Mouse (Mus musculus) thymus, adult 2 months (tissue): Measurements from ENCODE around the gene Nsa2.

Experiments
- CTCF ChIP-seq: fragments of 200-500 bp; IDR thresholded peaks from 2 replicates; pipeline ENCODE4 v1.5.1; 2012; ENCODE audit warnings: mild to moderate bottlenecking, control low read depth, low read length, moderate library complexity, borderline replicate concordance; ENCODE audit not compliant: control insufficient read depth, poor library complexity, insufficient read depth; ENCODE audit errors: extremely low read depth
- POLR2A ChIP-seq: fragments of 200-500 bp; IDR thresholded peaks from 2 replicates; pipeline ENCODE4 v1.6.1; 2012; ENCODE audit warnings: mild to moderate bottlenecking, low read length, control low read depth, moderate library complexity; ENCODE audit not compliant: control insufficient read depth, poor library complexity, insufficient read depth; ENCODE audit errors: extremely low read depth

DNA sequence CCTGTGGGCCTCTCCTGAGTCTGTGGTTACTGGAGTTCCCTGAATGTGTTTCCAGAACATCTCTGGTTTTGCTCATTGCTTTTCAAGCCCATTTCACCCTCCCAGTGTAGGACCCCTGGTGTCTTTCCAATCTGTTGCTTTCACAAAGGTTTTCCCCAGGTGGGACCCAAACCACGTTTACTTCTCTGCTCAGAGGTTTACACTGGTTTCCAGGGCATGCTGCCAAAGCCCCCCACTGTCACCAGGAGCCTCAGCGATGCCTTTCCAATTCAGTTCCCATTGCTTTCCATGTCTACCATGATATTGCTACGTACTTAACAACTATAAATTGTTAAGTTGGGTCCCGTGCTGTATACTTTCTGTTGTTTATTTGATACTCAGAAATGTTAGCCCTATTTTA, 45.1 kb upstream of the Nsa2 start:
- TF ChIP-seq POLR2A (no peak), CTCF (no peak)
